Mouse (Mus musculus) cortical plate, adult 2 months (tissue): ENCODE measurements around the gene Aldh3b2.

Source experiments
- CTCF ChIP-seq: fragments of 200-500 bp; IDR thresholded peaks from 2 replicates; pipeline ENCODE4 v1.5.1; 2011; ENCODE audit warnings: mild to moderate bottlenecking, control low read depth, low read length; ENCODE audit not compliant: insufficient read depth; ENCODE audit errors: extremely low read depth
- POLR2A ChIP-seq: fragments of 200-500 bp; IDR thresholded peaks from 2 replicates; pipeline ENCODE4 v1.6.1; 2011; ENCODE audit warnings: mild to moderate bottlenecking, low read length, control low read depth; ENCODE audit not compliant: insufficient read depth; ENCODE audit errors: extremely low read depth

DNA sequence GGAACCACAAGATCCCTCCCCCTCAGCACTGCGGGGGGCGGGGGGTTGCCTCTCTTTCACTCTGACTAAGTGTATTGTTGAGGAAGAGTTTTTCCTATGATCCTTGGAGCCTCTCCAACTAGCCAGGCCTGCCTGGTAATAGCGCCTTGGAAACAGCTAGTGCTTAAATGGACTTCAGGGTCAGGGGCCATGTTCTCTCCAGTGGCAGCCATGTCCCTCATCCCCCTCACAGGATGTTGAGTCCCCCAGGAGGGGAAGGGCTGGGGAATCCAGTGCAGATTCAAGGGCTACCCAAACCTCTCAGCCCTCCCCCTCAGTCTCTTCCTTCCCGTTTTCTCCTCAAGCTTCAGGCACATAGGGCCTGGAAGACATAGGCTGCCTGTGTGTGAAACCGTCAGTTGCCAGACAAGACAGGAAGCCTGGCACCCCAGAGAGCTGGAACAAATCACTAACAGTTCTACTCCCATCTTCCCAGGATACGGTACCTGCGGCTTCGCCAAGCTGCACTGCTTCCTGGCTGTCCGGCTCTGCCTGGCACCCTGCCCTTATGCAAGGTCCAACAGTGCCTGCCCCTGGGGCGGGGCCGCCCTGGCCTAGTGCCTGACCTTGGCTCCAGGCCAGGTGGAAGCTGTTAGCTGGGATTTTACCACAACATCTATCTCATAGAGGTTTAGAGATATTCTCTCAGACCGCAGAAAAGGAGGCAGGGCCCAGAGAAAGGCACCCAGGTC is 42.8 kb upstream of the Aldh3b2 start, which contains the start of gene Aldh3b1:
- TF ChIP-seq CTCF (no peak), POLR2A (peak; percentile 30; the same call in 1 of the 2 replicates)
